Mouse (Mus musculus): ENCODE data around the gene Hnf4a. TPM values are rescaled to one million over a fixed set of nuclear protein-coding genes. Genes with fewer than 3 reads are reported as not detected.
A peak's percentile ranks its signal among the peaks of the same experiment; 100 is the strongest.

The Hnf4a gene
- polyA plus RNA-seq, 1 experiment from 2014 or later = not detected

GRCm38 (mm10) chr2:163560247-163560646 is 53.6 kb downstream of the Hnf4a start:
- DNase-seq (ENCODE audit: low spot score) (no peak), ATAC-seq (ENCODE audit: insufficient number of reproducible peaks, low FRiP score, low TSS enrichment, low read depth) (no peak)
- no peak overlapping the region for H3K27ac ChIP-seq (replicated peaks; ENCODE audit: low read depth, low read length)
- no peak overlapping the region for H3K4me2 ChIP-seq (ENCODE audit: low read depth, severe bottlenecking)
- H3K9me3 ChIP-seq (ENCODE audit: control insufficient read depth, low read length) = no peaks in the 10 kb centered on the region
- H3K4me3 ChIP-seq (ENCODE audit: low read depth, low read length) = no peak overlapping the region
- no peaks in the 10 kb centered on the region for H3K36me3 ChIP-seq (ENCODE audit: control insufficient read depth, insufficient read depth, low read length)
- no peak overlapping the region for H3K9ac ChIP-seq (ENCODE audit: low read length)
- WGBS = 84% methylated on average over 3 of the region's 3 CpGs
- H3K4me1 ChIP-seq (ENCODE audit: control insufficient read depth, insufficient read depth, low read length) = no peaks in the 10 kb centered on the region
- no peaks in the 10 kb centered on the region for H3K27me3 ChIP-seq (ENCODE audit: control insufficient read depth, insufficient read depth, low read length)

- ATAC-seq (ENCODE audit: insufficient number of reproducible peaks, low FRiP score, low TSS enrichment, low read depth) (no peak), DNase-seq (ENCODE audit: low spot score) (no peak)
- Histone ChIP-seq H3K9ac (ENCODE audit: low read length) (no peak overlapping the region), H3K4me2 (ENCODE audit: low read depth, severe bottlenecking) (no peak overlapping the region), H3K9me3 (ENCODE audit: control insufficient read depth, low read length) (no peaks in the 10 kb centered on the region), H3K4me3 (ENCODE audit: low read depth, low read length) (no peak overlapping the region), H3K27ac (replicated peaks; ENCODE audit: low read depth, low read length) (no peak overlapping the region), H3K36me3 (ENCODE audit: control insufficient read depth, insufficient read depth, low read length) (no peaks in the 10 kb centered on the region), H3K27me3 (ENCODE audit: control insufficient read depth, insufficient read depth, low read length) (no peaks in the 10 kb centered on the region), H3K4me1 (ENCODE audit: control insufficient read depth, insufficient read depth, low read length) (no peaks in the 10 kb centered on the region)
- 80% methylated on average over 13 of the region's 13 CpGs for WGBS
These were observed 54.8 kb downstream of the Hnf4a start for GRCm38 (mm10) chr2:163561258-163561948.

- DNase-seq (ENCODE audit: low spot score) = peak; percentile 82
- H3K4me3 ChIP-seq (ENCODE audit: low read depth, low read length) = no peak overlapping the region
- H3K4me1 ChIP-seq (ENCODE audit: control insufficient read depth, insufficient read depth, low read length) = no peaks in the 10 kb centered on the region
- H3K27ac ChIP-seq (replicated peaks; ENCODE audit: low read depth, low read length) = no peak overlapping the region
- no peaks in the 10 kb centered on the region for H3K36me3 ChIP-seq (ENCODE audit: control insufficient read depth, insufficient read depth, low read length)
- H3K9me3 ChIP-seq (ENCODE audit: control insufficient read depth, low read length) = no peaks in the 10 kb centered on the region
- H3K9ac ChIP-seq (ENCODE audit: low read length) = no peak overlapping the region
- WGBS = 21% methylated on average over 8 of the region's 8 CpGs
- no peaks in the 10 kb centered on the region for H3K27me3 ChIP-seq (ENCODE audit: control insufficient read depth, insufficient read depth, low read length)
- no peak overlapping the region for H3K4me2 ChIP-seq (ENCODE audit: low read depth, severe bottlenecking)
- ATAC-seq (ENCODE audit: insufficient number of reproducible peaks, low FRiP score, low TSS enrichment, low read depth) = no peak
These were observed 58.0 kb downstream of the Hnf4a start for GRCm38 (mm10) chr2:163564646-163565045.

GRCm38 (mm10) chr2:163574321-163574720 is 67.7 kb downstream of the Hnf4a start:
- no peak for ATAC-seq (ENCODE audit: insufficient number of reproducible peaks, low FRiP score, low TSS enrichment, low read depth)
- Histone ChIP-seq H3K4me3 (ENCODE audit: low read depth, low read length) (no peak overlapping the region), H3K4me2 (ENCODE audit: low read depth, severe bottlenecking) (no peak overlapping the region), H3K36me3 (ENCODE audit: control insufficient read depth, insufficient read depth, low read length) (no peaks in the 10 kb centered on the region), H3K27ac (replicated peaks; ENCODE audit: low read depth, low read length) (no peak overlapping the region), H3K27me3 (ENCODE audit: control insufficient read depth, insufficient read depth, low read length) (no peaks in the 10 kb centered on the region), H3K9ac (ENCODE audit: low read length) (no peak overlapping the region), H3K9me3 (ENCODE audit: control insufficient read depth, low read length) (no peaks in the 10 kb centered on the region), H3K4me1 (ENCODE audit: control insufficient read depth, insufficient read depth, low read length) (no peaks in the 10 kb centered on the region)
- 70% methylated on average over 3 of the region's 3 CpGs for WGBS
- DNase-seq (ENCODE audit: low spot score) = no peak

GRCm38 (mm10) chr2:163575248-163575647 is 68.6 kb downstream of the Hnf4a start:
- 66% methylated on average over 11 of the region's 11 CpGs for WGBS
- Histone ChIP-seq H3K27ac (replicated peaks; ENCODE audit: low read depth, low read length) (no peak overlapping the region), H3K4me1 (ENCODE audit: control insufficient read depth, insufficient read depth, low read length) (no peaks in the 10 kb centered on the region), H3K36me3 (ENCODE audit: control insufficient read depth, insufficient read depth, low read length) (no peaks in the 10 kb centered on the region), H3K4me2 (ENCODE audit: low read depth, severe bottlenecking) (no peak overlapping the region), H3K9ac (ENCODE audit: low read length) (no peak overlapping the region), H3K27me3 (ENCODE audit: control insufficient read depth, insufficient read depth, low read length) (no peaks in the 10 kb centered on the region), H3K9me3 (ENCODE audit: control insufficient read depth, low read length) (no peaks in the 10 kb centered on the region), H3K4me3 (ENCODE audit: low read depth, low read length) (no peak overlapping the region)
- DNase-seq (ENCODE audit: low spot score) (no peak), ATAC-seq (ENCODE audit: insufficient number of reproducible peaks, low FRiP score, low TSS enrichment, low read depth) (no peak)

- no peak overlapping the region for H3K27ac ChIP-seq (replicated peaks; ENCODE audit: low read depth, low read length)
- no peak overlapping the region for H3K9ac ChIP-seq (ENCODE audit: low read length)
- no peaks in the 10 kb centered on the region for H3K36me3 ChIP-seq (ENCODE audit: control insufficient read depth, insufficient read depth, low read length)
- no peak overlapping the region for H3K4me2 ChIP-seq (ENCODE audit: low read depth, severe bottlenecking)
- no peak for ATAC-seq (ENCODE audit: insufficient number of reproducible peaks, low FRiP score, low TSS enrichment, low read depth)
- no peaks in the 10 kb centered on the region for H3K4me1 ChIP-seq (ENCODE audit: control insufficient read depth, insufficient read depth, low read length)
- DNase-seq (ENCODE audit: low spot score) = no peak
- WGBS = 82% methylated on average over 2 of the region's 2 CpGs
- H3K27me3 ChIP-seq (ENCODE audit: control insufficient read depth, insufficient read depth, low read length) = no peaks in the 10 kb centered on the region
- H3K9me3 ChIP-seq (ENCODE audit: control insufficient read depth, low read length) = no peaks in the 10 kb centered on the region
- no peak overlapping the region for H3K4me3 ChIP-seq (ENCODE audit: low read depth, low read length)
These were observed 71.4 kb downstream of the Hnf4a start for GRCm38 (mm10) chr2:163577986-163578385.

- DNase-seq (ENCODE audit: low spot score) (no peak), ATAC-seq (ENCODE audit: insufficient number of reproducible peaks, low FRiP score, low TSS enrichment, low read depth) (no peak)
- Histone ChIP-seq H3K27me3 (ENCODE audit: control insufficient read depth, insufficient read depth, low read length) (no peaks in the 10 kb centered on the region), H3K27ac (replicated peaks; ENCODE audit: low read depth, low read length) (no peak overlapping the region), H3K36me3 (ENCODE audit: control insufficient read depth, insufficient read depth, low read length) (no peaks in the 10 kb centered on the region), H3K4me3 (ENCODE audit: low read depth, low read length) (no peak overlapping the region), H3K9ac (ENCODE audit: low read length) (no peak overlapping the region), H3K4me1 (ENCODE audit: control insufficient read depth, insufficient read depth, low read length) (no peaks in the 10 kb centered on the region), H3K4me2 (ENCODE audit: low read depth, severe bottlenecking) (no peak overlapping the region), H3K9me3 (ENCODE audit: control insufficient read depth, low read length) (no peaks in the 10 kb centered on the region)
- 75% methylated on average over 13 of the region's 13 CpGs for WGBS
These were observed 73.7 kb downstream of the Hnf4a start for GRCm38 (mm10) chr2:163580069-163580945.

GRCm38 (mm10) chr2:163583226-163584087 is 76.8 kb downstream of the Hnf4a start:
- no peak for DNase-seq (ENCODE audit: low spot score)
- Histone ChIP-seq H3K27ac (replicated peaks; ENCODE audit: low read depth, low read length) (no peak overlapping the region), H3K4me1 (ENCODE audit: control insufficient read depth, insufficient read depth, low read length) (no peaks in the 10 kb centered on the region), H3K9ac (ENCODE audit: low read length) (no peak overlapping the region; the same call in 1 of the 2 replicates), H3K4me2 (ENCODE audit: low read depth, severe bottlenecking) (no peak overlapping the region), H3K36me3 (ENCODE audit: control insufficient read depth, insufficient read depth, low read length) (no peaks in the 10 kb centered on the region), H3K4me3 (ENCODE audit: low read depth, low read length) (no peak overlapping the region), H3K9me3 (ENCODE audit: control insufficient read depth, low read length) (no peaks in the 10 kb centered on the region), H3K27me3 (ENCODE audit: control insufficient read depth, insufficient read depth, low read length) (no peaks in the 10 kb centered on the region)
- ATAC-seq (ENCODE audit: insufficient number of reproducible peaks, low FRiP score, low TSS enrichment, low read depth) = no peak
- 96% methylated on average over 10 of the region's 10 CpGs for WGBS

All from limb, embryonic 11.5 days (tissue).